In genomic region chr14:8368900-8369299, GRCm38 (mm10) we compare ENCODE assay signal across 39 mouse cellular contexts. TPM values are rescaled to one million over a fixed set of nuclear protein-coding genes. Genes with fewer than 3 reads are reported as not detected.
DNase-seq lines count a peak whose midpoint lies in the region; ATAC-seq and TF ChIP-seq lines count a peak whose summit lies in the region.
"Had no signal": no experiment of that assay in that cellular context is flagged by ENCODE, and none has a peak within 500 bp of the region (broad histone marks: within the 10 kb centered on the region; RNA-seq: fewer than 3 reads in every experiment).

No protein-coding gene starts in this region.

- 48% methylated on average over 1 of the region's 1 CpGs for WGBS in kidney, embryonic 16.5 days
- 85% methylated on average over 1 of the region's 1 CpGs for WGBS in stomach, embryonic 16.5 days
- WGBS in stomach, postnatal 0 days, result 81% methylated on average over 1 of the region's 1 CpGs
- 88% methylated on average over 1 of the region's 1 CpGs for WGBS in forebrain, embryonic 16.5 days

- peak overlapping the region; percentile 70 for H3K27ac ChIP-seq in gastrocnemius, adult 2 months
- no peak overlapping the region for H3K27ac ChIP-seq in kidney, embryonic 16.5 days (ENCODE audit: low read length)
- H3K27ac ChIP-seq in stomach, embryonic 16.5 days (ENCODE audit: low read length), result peak overlapping the region; percentile 51; the same call in 1 of the 2 replicates
- no peak overlapping the region for H3K27ac ChIP-seq in stomach, postnatal 0 days (replicated peaks)
- H3K27ac ChIP-seq in forebrain, embryonic 16.5 days (ENCODE audit: low read length), result no peak overlapping the region
- H3K27ac ChIP-seq: embryonic facial prominence, embryonic 12.5 days; heart, adult 2 months; liver, embryonic 14.5 days; macrophage; neural tube, embryonic 12.5 days had no signal

- no peak for TF ChIP-seq EP300 in stomach, postnatal 0 days (optimal IDR thresholded peaks at IDR 0.05)

- H3K4me2 ChIP-seq in kidney, embryonic 16.5 days (replicated peaks; ENCODE audit: low read depth, low read length), result no peak overlapping the region
- no peak overlapping the region for H3K4me2 ChIP-seq in stomach, embryonic 16.5 days (ENCODE audit: low read depth, low read length)
- no peak overlapping the region for H3K4me2 ChIP-seq in stomach, postnatal 0 days (replicated peaks; ENCODE audit: low read depth)
- no peak overlapping the region for H3K4me2 ChIP-seq in forebrain, embryonic 16.5 days (ENCODE audit: low read length)
- H3K4me2 ChIP-seq: embryonic facial prominence, embryonic 12.5 days; heart, embryonic 12.5 days; neural tube, embryonic 12.5 days had no signal

- peaks cover 20% of the 10 kb centered on the region for H3K4me1 ChIP-seq in kidney, embryonic 16.5 days (ENCODE audit: insufficient read depth, low read length)
- H3K4me1 ChIP-seq in stomach, embryonic 16.5 days (ENCODE audit: control insufficient read depth, insufficient read depth, low read length), result peaks cover 8% of the 10 kb centered on the region
- no peaks in the 10 kb centered on the region for H3K4me1 ChIP-seq in stomach, postnatal 0 days (replicated peaks; ENCODE audit: control insufficient read depth, insufficient read depth)
- H3K4me1 ChIP-seq in forebrain, embryonic 16.5 days (replicated peaks; ENCODE audit: control insufficient read depth, insufficient read depth, low read length), result peaks cover 12% of the 10 kb centered on the region

- intact Hi-C loops in gastrocnemius, adult 2 months (cut with DNase I), result no loop called here

- no peak overlapping the region for H3K9ac ChIP-seq in kidney, embryonic 16.5 days (replicated peaks; ENCODE audit: low read length)
- H3K9ac ChIP-seq in stomach, embryonic 16.5 days (ENCODE audit: low read length), result no peak overlapping the region
- no peak overlapping the region for H3K9ac ChIP-seq in stomach, postnatal 0 days (ENCODE audit: low read length)
- no peak overlapping the region for H3K9ac ChIP-seq in forebrain, embryonic 16.5 days (replicated peaks; ENCODE audit: low read depth, low read length)
- H3K9ac ChIP-seq: embryonic facial prominence, embryonic 12.5 days; heart, embryonic 12.5 days; liver, embryonic 14.5 days; neural tube, embryonic 12.5 days had no signal

- TF ChIP-seq CTCF in gastrocnemius, adult 2 months (IDR thresholded peaks at IDR 0.05), result no peak
- no peak for TF ChIP-seq CTCF in stomach, postnatal 0 days (IDR thresholded peaks at IDR 0.05; ENCODE audit: low read depth)

- peak; percentile 63 for DNase-seq in gastrocnemius, adult 2 months
- no peak for DNase-seq in gastrocnemius, postnatal 4 days (ENCODE audit: low spot score in 2 of 2)
- no peak for DNase-seq in kidney, adult 9 months
- DNase-seq in stomach, postnatal 0 days (ENCODE audit: low spot score), result no peak
- DNase-seq in skeletal muscle tissue, adult 2 months (ENCODE audit: low read depth, low spot score), result peak; percentile 74
- DNase-seq: adrenal gland, postnatal 10 days; cerebellum, adult 11 months; cerebellum, adult 9-10 months; cerebellum, postnatal 36 days; heart, adult 2 months; kidney, postnatal 14 days; liver; lung, adult 2 months; lung, postnatal 10 days; right cerebral cortex, adult 18-20 months; thymus, adult 2 months; thymus, postnatal 36 days had no signal

- H3K4me3 ChIP-seq in gastrocnemius, adult 2 months, result no peak overlapping the region
- no peak overlapping the region for H3K4me3 ChIP-seq in kidney, embryonic 16.5 days (ENCODE audit: low read length)
- no peak overlapping the region for H3K4me3 ChIP-seq in stomach, embryonic 16.5 days (replicated peaks; ENCODE audit: low read length)
- no peak overlapping the region for H3K4me3 ChIP-seq in stomach, postnatal 0 days (ENCODE audit: low read depth, low read length)
- no peak overlapping the region for H3K4me3 ChIP-seq in forebrain, embryonic 16.5 days (replicated peaks; ENCODE audit: low read length)
- H3K4me3 ChIP-seq: embryonic facial prominence, embryonic 12.5 days; heart, adult 2 months; heart, embryonic 12.5 days; myocyte; neural tube, embryonic 12.5 days had no signal

- H3K27me3 ChIP-seq in kidney, embryonic 16.5 days (ENCODE audit: insufficient read depth, low read length), result no peaks in the 10 kb centered on the region
- no peaks in the 10 kb centered on the region for H3K27me3 ChIP-seq in stomach, embryonic 16.5 days (ENCODE audit: control insufficient read depth, insufficient read depth, low read length)
- no peaks in the 10 kb centered on the region for H3K27me3 ChIP-seq in stomach, postnatal 0 days (ENCODE audit: control insufficient read depth, insufficient read depth, low read length)
- H3K27me3 ChIP-seq in forebrain, embryonic 16.5 days (replicated peaks; ENCODE audit: control insufficient read depth, insufficient read depth, low read length), result no peaks in the 10 kb centered on the region
- H3K27me3 ChIP-seq: embryonic facial prominence, embryonic 12.5 days; heart, embryonic 12.5 days; neural tube, embryonic 12.5 days; Patski had no signal

- H3K36me3 ChIP-seq in kidney, embryonic 16.5 days (ENCODE audit: insufficient read depth, low read length), result no peaks in the 10 kb centered on the region
- H3K36me3 ChIP-seq in stomach, embryonic 16.5 days (ENCODE audit: control insufficient read depth, insufficient read depth, low read length), result no peaks in the 10 kb centered on the region
- H3K36me3 ChIP-seq in stomach, postnatal 0 days (ENCODE audit: control insufficient read depth, insufficient read depth, low read length), result no peaks in the 10 kb centered on the region
- H3K36me3 ChIP-seq in forebrain, embryonic 16.5 days (ENCODE audit: control insufficient read depth, insufficient read depth), result no peaks in the 10 kb centered on the region
- H3K36me3 ChIP-seq: embryonic facial prominence, embryonic 12.5 days; heart, embryonic 12.5 days; neural tube, embryonic 12.5 days had no signal

- H3K9me3 ChIP-seq in kidney, embryonic 16.5 days (ENCODE audit: low read length), result no peaks in the 10 kb centered on the region
- no peaks in the 10 kb centered on the region for H3K9me3 ChIP-seq in stomach, embryonic 16.5 days (replicated peaks; ENCODE audit: control insufficient read depth, low read length)
- H3K9me3 ChIP-seq in stomach, postnatal 0 days (ENCODE audit: control insufficient read depth, low read length), result no peaks in the 10 kb centered on the region
- no peaks in the 10 kb centered on the region for H3K9me3 ChIP-seq in forebrain, embryonic 16.5 days (ENCODE audit: control insufficient read depth, low read length)
- H3K9me3 ChIP-seq: embryonic facial prominence, embryonic 12.5 days; heart, embryonic 12.5 days; neural tube, embryonic 12.5 days had no signal

- ATAC-seq in kidney, embryonic 16.5 days (ENCODE audit: low FRiP score, low TSS enrichment), result peak; percentile 72
- no peak for ATAC-seq in stomach, embryonic 16.5 days (ENCODE audit: insufficient read depth, low FRiP score)
- no peak for ATAC-seq in stomach, postnatal 0 days (ENCODE audit: low FRiP score, low TSS enrichment)
- ATAC-seq in forebrain, embryonic 16.5 days, result no peak
- ATAC-seq: intestine, embryonic 16.5 days; midbrain, embryonic 16.5 days had no signal

RNA-seq across cellular contexts. Expression of gene Oit1, which starts 9.7 kb away (rescaled TPM):
- total RNA-seq in gastrocnemius, adult 2 months (2021), result not detected
- total RNA-seq in gastrocnemius, postnatal 4 days (2021), result not detected
- polyA plus RNA-seq in kidney, embryonic 16.5 days (2015; fragmentation: Nextera tagmentation; extraction: Ambion mirVana), result 1.8 and 2.0 TPM in 2 replicates
- 27.6 and 39.6 TPM in 2 replicates for polyA plus RNA-seq in stomach, embryonic 16.5 days (2015; fragmentation: Nextera tagmentation; extraction: Ambion mirVana)
- 57.9 and 66.2 TPM in 2 replicates for polyA plus RNA-seq in stomach, postnatal 0 days (2015; fragmentation: Nextera tagmentation; extraction: Ambion mirVana)
- polyA plus RNA-seq in forebrain, embryonic 16.5 days (2015; fragmentation: Nextera tagmentation; extraction: Ambion mirVana), result not detected in 2 replicates
- total RNA-seq: adrenal gland, postnatal 10 days; gastrocnemius, postnatal 36 days; heart, adult 2 months; hematopoietic stem cell, adult 5-6 weeks; layer of hippocampus, adult 18-20 months; layer of hippocampus, postnatal 10 days; left cerebral cortex, adult 18-20 months; left cerebral cortex, postnatal 14 days; megakaryocyte-erythroid progenitor cell, adult 5-6 weeks; MEL had no signal
- polyA plus RNA-seq: forebrain, embryonic 14.5 days; heart, embryonic 12.5 days; heart, postnatal 0 days; macrophage; midbrain, embryonic 16.5 days; myocyte; neural tube, embryonic 12.5 days had no signal

RNA-seq across cellular contexts. Expression of gene Fam107a, which starts 51.1 kb away (rescaled TPM):
- total RNA-seq in gastrocnemius, adult 2 months (2021), result 1 to 10 TPM; 3.6 to 5.6 TPM
- total RNA-seq in gastrocnemius, postnatal 4 days (2021), result 1 to 10 TPM; 1.3 to 2.2 TPM
- 7.8 TPM in 2 replicates for polyA plus RNA-seq in kidney, embryonic 16.5 days (2015; fragmentation: Nextera tagmentation; extraction: Ambion mirVana)
- 0.25 and 0.55 TPM in 2 replicates for polyA plus RNA-seq in stomach, embryonic 16.5 days (2015; fragmentation: Nextera tagmentation; extraction: Ambion mirVana)
- 0.31 and 0.36 TPM in 2 replicates for polyA plus RNA-seq in stomach, postnatal 0 days (2015; fragmentation: Nextera tagmentation; extraction: Ambion mirVana)
- 0.54 and 0.73 TPM in 2 replicates for polyA plus RNA-seq in forebrain, embryonic 16.5 days (2015; fragmentation: Nextera tagmentation; extraction: Ambion mirVana)
- total RNA-seq: hematopoietic stem cell, adult 5-6 weeks; megakaryocyte-erythroid progenitor cell, adult 5-6 weeks; MEL had no signal
- polyA plus RNA-seq: macrophage had no signal

Comparison
In these comparisons a context has a peak if more than half of its experiments do, and no peak if none do; other contexts are left out.
1. DNase-seq: peak in gastrocnemius, adult 2 months (single experiment) and skeletal muscle tissue, adult 2 months (single experiment); none in gastrocnemius, postnatal 4 days (0 of 2), kidney, adult 9 months (single experiment) and stomach, postnatal 0 days (single experiment).
2. H3K27ac ChIP-seq: peak in gastrocnemius, adult 2 months (single experiment) and stomach, embryonic 16.5 days (single experiment); none in kidney, embryonic 16.5 days (single experiment), stomach, postnatal 0 days (single experiment) and forebrain, embryonic 16.5 days (single experiment).